Mouse (Mus musculus) large intestine, adult 2 months (tissue): Measurements from ENCODE around the gene Calm3. TPM values are rescaled to one million over a fixed set of nuclear protein-coding genes. Genes with fewer than 3 reads are reported as not detected.
"Not testable (repeated sequence)": the region's sequence is repeated elsewhere in the genome, so short reads cannot be mapped to it uniquely, and the experiment has no call there.

Experiments
- DNase-seq: peaks from one replicate; pipeline ENCODE4 v3.0.0-alpha.2; 2012; ENCODE audit warnings: low read depth, low spot score
- WGBS: fragments of 180-500 bp; shearing (Covaris S2); methylation state at CpG from one replicate; pipeline ENCODE4 v1.1.7; 2018; 5-methylcytosine and 5-hydroxymethylcytosine counted together
- polyA plus RNA-seq: library from polyadenylated mRNA; depleted of rRNA; stranded (reverse); fragments of >200 nt; gene quantifications from 2 replicates; pipeline ENCODE4 v1.2.3, GENCODE M21; 2012; rRNA removed

Gene Calm3
- 442 and 456 TPM in 2 replicates for polyA plus RNA-seq

- 1% methylated on average over 64 of the region's 64 CpGs for WGBS
- peak; percentile 92 for DNase-seq
Observed at GRCm38 (mm10) chr7:16924037-16924834, at the start of gene Calm3. Gene Calm3, minus strand, starts transcription at chr7:16924114.

- WGBS: 74% methylated on average over 3 of the region's 3 CpGs
- no peak for DNase-seq
Observed at GRCm38 (mm10) chr7:16971160-16971559, 47.2 kb upstream of the Calm3 start.

GRCm38 (mm10) chr7:16968414-16968813 lies 44.5 kb upstream of the Calm3 start:
- no peak for DNase-seq
- 54% methylated on average over 6 of the region's 6 CpGs for WGBS

DNA sequence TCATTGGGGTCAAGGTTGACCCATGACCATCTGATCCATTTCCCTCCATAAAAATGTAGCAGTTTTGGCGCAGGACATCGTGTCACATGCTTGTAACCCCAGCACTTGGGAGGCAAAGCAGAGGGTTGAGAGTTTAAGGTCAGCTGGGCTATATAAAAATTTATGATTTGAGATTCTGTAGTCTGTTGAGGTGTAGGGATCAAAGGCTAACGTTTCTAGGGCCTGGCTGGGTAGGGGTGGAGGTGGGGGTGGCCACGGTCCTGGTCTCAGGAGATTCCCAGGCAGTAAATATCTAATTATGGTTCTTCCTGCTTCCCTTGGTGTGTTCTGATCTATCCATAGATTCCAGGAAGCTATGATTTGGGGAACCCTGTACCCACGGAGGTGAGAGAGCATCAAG lies 37.8 kb upstream of the Calm3 start:
- WGBS: 30% methylated on average over 5 of the region's 5 CpGs
- DNase-seq: no peak

GRCm38 (mm10) chr7:16959539-16960187 lies 35.7 kb upstream of the Calm3 start, which contains the start of gene Pnmal1:
Gene Pnmal1, plus strand, starts transcription at chr7:16959679.
- WGBS: 49% methylated on average over 17 of the region's 17 CpGs
- no peak for DNase-seq

DNA sequence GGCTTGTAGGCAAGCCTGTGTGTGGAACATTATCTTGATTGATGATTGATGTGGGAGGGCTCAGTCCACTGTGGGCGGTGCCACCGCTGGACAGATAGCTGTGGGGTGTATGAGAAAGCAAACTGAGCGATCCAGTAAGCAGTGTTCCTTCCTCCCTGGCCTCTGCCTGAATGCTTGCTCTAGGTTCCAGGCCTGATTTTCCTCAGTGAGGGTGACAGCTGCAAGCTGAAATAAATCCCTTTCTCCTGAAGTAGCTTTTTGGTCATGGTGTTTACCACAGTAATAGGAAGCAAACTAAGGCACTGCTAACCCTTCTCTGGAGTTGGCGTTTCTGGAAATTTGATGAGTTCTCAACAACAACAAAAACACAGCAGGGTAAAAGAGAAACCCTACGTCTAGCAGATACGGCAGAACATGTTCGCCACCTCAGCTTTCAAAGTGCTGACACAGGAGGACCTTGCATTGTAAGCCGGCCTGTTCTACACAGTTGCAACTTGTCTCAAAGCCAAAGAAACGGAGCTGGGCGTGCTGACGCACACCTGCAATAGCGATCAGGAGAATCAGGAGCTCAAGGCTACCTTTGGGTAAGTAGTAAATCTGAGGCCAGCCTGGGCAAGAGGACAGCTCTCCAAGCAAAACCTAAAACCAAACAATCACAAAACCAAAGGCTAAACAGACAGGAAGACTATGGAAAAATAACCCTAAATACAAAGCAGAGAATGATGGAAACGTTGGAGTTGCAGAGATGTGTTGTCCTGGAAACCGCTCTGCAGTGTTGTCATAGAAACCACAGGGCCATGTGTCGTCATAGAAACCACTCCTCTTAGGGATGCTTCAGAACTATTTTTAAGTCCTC lies 32.7 kb upstream of the Calm3 start:
- 64% methylated on average over 15 of the region's 15 CpGs for WGBS
- DNase-seq: no peak

- no peak for DNase-seq
- WGBS: 85% methylated on average over 4 of the region's 4 CpGs
Observed at GRCm38 (mm10) chr7:16955712-16956111, 31.8 kb upstream of the Calm3 start.

GRCm38 (mm10) chr7:16953776-16954175 lies 29.9 kb upstream of the Calm3 start:
- 57% methylated on average over 2 of the region's 2 CpGs for WGBS
- DNase-seq: not testable (repeated sequence)

DNA sequence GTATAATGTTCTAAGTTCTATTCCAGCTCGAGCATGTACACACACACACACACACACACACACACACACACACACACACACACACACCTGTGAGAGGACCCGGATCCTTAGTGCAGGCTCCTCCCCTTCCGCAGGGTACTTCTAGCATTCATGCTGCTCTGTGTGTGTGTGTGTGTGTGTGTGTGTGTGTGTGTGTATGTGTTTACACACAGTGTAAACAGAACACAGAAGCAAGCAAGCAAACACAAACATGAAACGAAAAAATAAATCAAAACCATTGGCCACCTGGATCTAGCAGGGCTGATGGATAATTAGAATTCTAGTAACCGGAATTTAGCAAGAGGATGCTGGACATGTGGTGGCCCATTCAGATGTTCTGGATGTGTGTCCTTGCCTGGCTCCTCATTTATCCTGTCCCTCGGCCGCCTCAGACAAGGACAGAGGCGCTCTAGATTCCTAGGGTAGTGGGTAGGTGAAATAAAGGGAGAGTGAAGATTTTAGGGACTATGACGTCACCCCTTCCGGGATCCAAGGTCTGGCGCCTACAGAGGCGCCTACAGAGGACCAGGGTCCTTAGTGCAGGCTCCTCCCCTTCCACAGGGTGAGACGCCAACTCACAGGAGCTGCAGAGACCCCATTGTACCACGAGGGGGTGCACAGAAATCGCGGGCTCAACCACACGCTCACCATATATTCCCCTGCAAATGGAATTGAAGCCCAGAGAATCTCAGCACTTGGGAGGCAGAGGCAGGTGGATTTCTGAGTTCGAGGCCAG lies 27.1 kb upstream of the Calm3 start:
- 21% methylated on average over 18 of the region's 18 CpGs for WGBS
- no peak for DNase-seq

DNA sequence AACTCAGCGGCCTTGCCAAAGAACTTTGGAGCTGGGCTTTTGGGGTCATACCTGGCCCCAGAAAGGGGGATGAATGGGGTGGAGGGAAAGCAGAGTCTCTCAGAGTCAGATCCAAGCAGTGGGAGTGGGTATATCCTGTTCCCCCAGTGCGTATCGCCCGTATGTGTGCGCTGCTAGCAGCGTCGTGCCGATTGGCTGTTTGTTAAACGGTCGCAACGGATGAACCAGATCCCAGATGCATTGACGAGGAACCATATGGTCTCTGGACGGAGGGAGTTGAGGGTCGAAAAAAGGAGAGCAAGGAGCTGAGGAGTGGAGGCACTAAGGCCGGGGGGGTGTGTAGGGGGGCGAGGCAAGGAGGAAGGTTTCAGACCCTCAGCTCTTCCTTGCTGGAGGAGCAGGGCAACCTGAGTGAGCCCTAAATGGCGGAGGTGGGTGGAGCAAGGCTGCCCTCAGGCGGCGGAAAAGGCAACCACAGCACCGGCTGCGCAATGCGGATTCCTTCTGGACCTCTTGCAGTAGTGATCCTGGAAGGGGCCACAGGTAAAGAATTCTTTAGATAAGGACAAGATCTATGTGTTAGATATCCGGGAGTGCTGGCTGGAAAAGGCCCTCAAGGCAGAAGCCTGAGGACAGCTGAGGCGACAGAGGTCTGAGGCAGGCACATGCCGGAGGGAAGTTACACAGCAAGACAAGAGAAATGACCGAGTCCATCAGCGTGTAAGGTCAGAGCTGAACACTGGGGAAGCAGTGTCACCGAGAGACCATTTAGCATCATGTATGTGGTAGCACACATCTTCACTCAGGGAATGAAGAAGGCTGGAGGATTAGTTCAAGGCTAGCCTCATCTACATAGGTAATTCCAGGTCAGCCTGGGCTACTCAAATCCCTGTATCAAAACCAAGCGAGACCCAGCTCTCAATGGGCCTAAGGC lies 26.3 kb upstream of the Calm3 start:
- no peak for DNase-seq
- 11% methylated on average over 29 of the region's 29 CpGs for WGBS

DNA sequence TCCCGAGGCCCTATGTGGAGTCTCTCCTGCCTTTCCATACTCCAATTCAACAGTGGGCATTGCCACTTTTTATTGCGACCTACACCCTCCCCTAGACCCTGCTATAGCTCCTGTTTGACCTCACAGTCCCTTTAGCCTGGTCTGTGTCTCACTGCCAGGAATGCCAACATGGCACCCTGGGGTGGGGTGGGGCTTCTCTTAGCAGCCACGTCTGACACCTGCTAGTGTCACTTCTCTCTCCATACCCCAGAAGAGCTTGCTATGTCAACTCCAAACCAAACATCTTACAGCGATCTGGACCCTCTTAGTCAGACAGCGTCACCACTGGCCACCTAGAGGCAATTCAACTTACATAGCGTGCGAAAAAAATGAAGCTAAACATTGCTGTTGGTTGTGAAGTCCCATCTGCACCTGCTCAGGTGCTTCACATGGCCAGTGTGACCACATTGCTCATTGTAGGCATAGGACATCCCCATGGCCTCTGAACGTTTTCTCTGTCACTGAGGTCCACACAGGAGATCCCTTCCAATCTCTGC lies 25.1 kb upstream of the Calm3 start:
- no peak for DNase-seq
- 84% methylated on average over 8 of the region's 8 CpGs for WGBS

GRCm38 (mm10) chr7:16947959-16948361 lies 24.0 kb upstream of the Calm3 start:
- WGBS: 2% methylated on average over 4 of the region's 4 CpGs
- DNase-seq: no peak

GRCm38 (mm10) chr7:16947349-16947895 lies 23.5 kb upstream of the Calm3 start:
- no peak for DNase-seq
- WGBS: 21% methylated on average over 21 of the region's 22 CpGs

- 13% methylated on average over 53 of the region's 53 CpGs for WGBS
- no peak for DNase-seq
Observed at GRCm38 (mm10) chr7:16946441-16947348, 22.8 kb upstream of the Calm3 start.

- WGBS: 44% methylated on average over 17 of the region's 17 CpGs
Observed at GRCm38 (mm10) chr7:16945419-16945818, 21.5 kb upstream of the Calm3 start.

DNA sequence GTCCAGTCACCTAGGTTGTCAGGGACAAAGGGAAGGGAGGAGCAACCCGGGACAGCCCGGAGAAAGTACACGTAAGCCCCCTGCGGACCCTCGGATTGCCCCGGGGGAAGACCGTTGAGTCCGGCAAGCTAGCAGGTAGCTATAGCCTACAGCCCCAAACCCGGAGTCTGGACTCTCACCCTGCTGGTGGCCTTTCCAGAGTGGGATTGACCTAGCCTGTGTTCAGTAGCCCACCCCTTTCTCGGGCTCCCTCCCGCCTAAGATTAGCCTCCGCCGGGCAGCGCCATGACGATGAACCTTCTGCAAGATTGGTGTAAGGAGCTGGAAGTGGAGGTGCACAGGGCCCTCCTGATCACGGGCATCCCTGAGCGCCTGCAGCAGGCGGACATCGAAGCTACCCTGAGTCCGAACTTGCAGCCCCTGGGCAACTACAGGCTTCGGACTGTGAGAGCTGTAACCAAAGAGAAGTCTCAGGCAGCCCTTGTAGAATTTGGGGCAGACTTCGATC lies 20.9 kb upstream of the Calm3 start:
- DNase-seq: no peak

More at GRCm38 (mm10) chr7:16945419-16945818, 21.5 kb upstream of the Calm3 start:
- no peak for DNase-seq

More for the DNA sequence above, 20.9 kb upstream of the Calm3 start:
- 11% methylated on average over 22 of the region's 22 CpGs for WGBS
